Mouse (Mus musculus) MEL (cell line): ENCODE measurements around the gene Rnf24. TPM values are rescaled to one million over a fixed set of nuclear protein-coding genes. Genes with fewer than 3 reads are reported as not detected.
A peak's percentile ranks its signal among the peaks of the same experiment; 100 is the strongest.

ENCODE experiments used
- DNase-seq: peaks from one replicate; pipeline ENCODE4 v3.0.0; 2011; ENCODE audit warnings: low read depth, low spot score
- H3K27ac ChIP-seq: 2 replicates; pipeline ENCODE4 v1.5.1; 2012; ENCODE audit warnings: low read depth, mild to moderate bottlenecking, control low read depth, low read length, moderate library complexity; ENCODE audit not compliant: control insufficient read depth
- H3K27me3 ChIP-seq, 2 experiments: fragments of 150-350 bp in 1 of 2; sonication (generic) in 1 of 2; 2 replicates each; pipeline ENCODE4 v1.6.1; 2012; ENCODE audit warnings: low read length in 2 of 2, mild to moderate bottlenecking in 2 of 2, improper control_type of control experiment in 1 of 2, moderate library complexity in 1 of 2; ENCODE audit not compliant: insufficient read depth in 2 of 2, control insufficient read depth in 1 of 2
- H3K36me3 ChIP-seq, 2 experiments: 2 replicates each; pipeline ENCODE4 v1.6.1; 2012 to 2014; ENCODE audit warnings: low read length in 2 of 2, improper control_type of control experiment in 1 of 2, inconsistent platforms in 1 of 2, mild to moderate bottlenecking in 1 of 2; ENCODE audit not compliant: insufficient read depth in 2 of 2, control insufficient read depth in 1 of 2
- H3K4me1 ChIP-seq, 2 experiments: fragments of 150-350 bp in 1 of 2; sonication (generic) in 1 of 2; 2 replicates each; pipeline ENCODE4 v1.6.1; 2012; ENCODE audit warnings: low read length in 2 of 2, improper control_type of control experiment in 1 of 2, mild to moderate bottlenecking in 1 of 2; ENCODE audit not compliant: insufficient read depth in 2 of 2, control insufficient read depth in 1 of 2
- H3K4me3 ChIP-seq, 2 experiments: fragments of 150-350 bp in 1 of 2; sonication (generic) in 1 of 2; 2 replicates each; pipeline ENCODE4 v1.5.1; 2012; ENCODE audit warnings: low read depth in 2 of 2, low read length in 2 of 2, mild to moderate bottlenecking in 2 of 2, moderate library complexity in 2 of 2, control low read depth in 1 of 2, improper control_type of control experiment in 1 of 2; ENCODE audit not compliant: control insufficient read depth in 1 of 2, insufficient read depth in 1 of 2
- H3K79me2 ChIP-seq: 2 replicates; pipeline ENCODE4 v1.6.1; 2012; ENCODE audit warnings: mild to moderate bottlenecking, low read length, moderate library complexity; ENCODE audit not compliant: control insufficient read depth, poor library complexity, insufficient read depth
- H3K9ac ChIP-seq: 2 replicates; pipeline ENCODE4 v1.6.1; 2012; ENCODE audit warnings: low read depth, mild to moderate bottlenecking, control low read depth, low read length, moderate library complexity; ENCODE audit not compliant: control insufficient read depth, poor library complexity, severe bottlenecking
- H3K9me3 ChIP-seq: fragments of 150-350 bp; sonication (generic); replicated peaks from 2 replicates; pipeline ENCODE4 v1.6.1; 2012; ENCODE audit warnings: mild to moderate bottlenecking, low read length, improper control_type of control experiment, moderate library complexity; ENCODE audit not compliant: insufficient read depth
- CTCF ChIP-seq, 3 experiments: IDR thresholded peaks in 2 of 3; conservative IDR thresholded peaks in 1 of 3; 2 replicates each; pipeline ENCODE4 v1.5.1; 2011 to 2012; ENCODE audit warnings: low read length in 3 of 3, low read depth in 2 of 3, mild to moderate bottlenecking in 2 of 3, improper control_type of control experiment in 1 of 3, inconsistent platforms in 1 of 3, mixed read lengths in 1 of 3, moderate library complexity in 1 of 3; ENCODE audit not compliant: control insufficient read depth in 1 of 3, insufficient read depth in 1 of 3, poor library complexity in 1 of 3, severe bottlenecking in 1 of 3
- ELF1 ChIP-seq: IDR thresholded peaks from 2 replicates; pipeline ENCODE4 v1.6.1; 2014; ENCODE audit warnings: low read depth, mild to moderate bottlenecking, inconsistent platforms, low read length, improper control_type of control experiment, moderate library complexity
- EP300 ChIP-seq, 2 experiments: IDR thresholded peaks; 2 replicates each; pipeline ENCODE4 v1.6.1; 2011; ENCODE audit warnings: improper control_type of control experiment in 2 of 2, low read length in 2 of 2, low read depth in 1 of 2, mild to moderate bottlenecking in 1 of 2
- ETS1 ChIP-seq: IDR thresholded peaks from 2 replicates; pipeline ENCODE4 v1.6.1; 2012; ENCODE audit warnings: low read depth, mild to moderate bottlenecking, inconsistent platforms, low read length, improper control_type of control experiment, moderate library complexity
- GABPA ChIP-seq: IDR thresholded peaks from 2 replicates; pipeline ENCODE4 v1.6.1; 2012; ENCODE audit warnings: low read depth, mild to moderate bottlenecking, inconsistent platforms, low read length, improper control_type of control experiment, moderate library complexity
- HCFC1 ChIP-seq: IDR thresholded peaks from 2 replicates; pipeline ENCODE4 v1.6.1; 2012; ENCODE audit warnings: low read depth, mild to moderate bottlenecking, inconsistent platforms, low read length, improper control_type of control experiment, moderate library complexity
- MXI1 ChIP-seq: IDR thresholded peaks from 2 replicates; pipeline ENCODE4 v1.6.1; 2011; ENCODE audit warnings: mild to moderate bottlenecking, low read depth, low read length, improper control_type of control experiment
- NELFE ChIP-seq: IDR thresholded peaks from 2 replicates; pipeline ENCODE4 v1.6.1; 2011; ENCODE audit warnings: low read depth, low read length, improper control_type of control experiment
- POLR2A ChIP-seq, 2 experiments: IDR thresholded peaks; 2 replicates each; pipeline ENCODE4 v1.6.1; 2011 to 2012; ENCODE audit warnings: low read length in 2 of 2, mild to moderate bottlenecking in 2 of 2, control low read depth in 1 of 2, improper control_type of control experiment in 1 of 2, low read depth in 1 of 2, moderate library complexity in 1 of 2; ENCODE audit not compliant: control insufficient read depth in 1 of 2, insufficient read depth in 1 of 2, poor library complexity in 1 of 2
- RAD21 ChIP-seq: IDR thresholded peaks from 2 replicates; pipeline ENCODE4 v1.6.1; 2011; ENCODE audit warnings: mild to moderate bottlenecking, low read depth, low read length, improper control_type of control experiment
- RCOR1 ChIP-seq: IDR thresholded peaks from 2 replicates; pipeline ENCODE4 v1.6.1; 2012; ENCODE audit warnings: low read depth, mild to moderate bottlenecking, inconsistent platforms, low read length, improper control_type of control experiment
- SIN3A ChIP-seq: IDR thresholded peaks from 2 replicates; pipeline ENCODE4 v1.6.1; 2012; ENCODE audit warnings: low read length, improper control_type of control experiment, inconsistent platforms
- SMC3 ChIP-seq: IDR thresholded peaks from 2 replicates; pipeline ENCODE4 v1.6.1; 2011; ENCODE audit warnings: low read depth, low read length, improper control_type of control experiment
- TAL1 ChIP-seq: IDR thresholded peaks from 2 replicates; pipeline ENCODE4 v1.6.1; 2012; ENCODE audit warnings: mild to moderate bottlenecking, inconsistent platforms, low read length, moderate library complexity, mixed read lengths
- TBP ChIP-seq: IDR thresholded peaks from 2 replicates; pipeline ENCODE4 v1.8.0; 2011; ENCODE audit warnings: low read depth, low read length, improper control_type of control experiment
- TCF12 ChIP-seq: IDR thresholded peaks from 2 replicates; pipeline ENCODE4 v1.6.1; 2014; ENCODE audit warnings: low read depth, mild to moderate bottlenecking, inconsistent platforms, low read length, improper control_type of control experiment, moderate library complexity
- USF2 ChIP-seq, 2 experiments: IDR thresholded peaks; 2 replicates each; pipeline ENCODE4 v1.6.1; 2011 to 2012; ENCODE audit warnings: improper control_type of control experiment in 2 of 2, low read length in 2 of 2, borderline replicate concordance in 1 of 2, inconsistent platforms in 1 of 2, low read depth in 1 of 2, mild to moderate bottlenecking in 1 of 2; ENCODE audit not compliant: insufficient read depth in 1 of 2
- ZKSCAN1 ChIP-seq: IDR thresholded peaks from 2 replicates; pipeline ENCODE4 v1.6.1; 2012; ENCODE audit warnings: low read depth, mild to moderate bottlenecking, inconsistent platforms, low read length, improper control_type of control experiment, moderate library complexity
- polyA plus RNA-seq, 2 experiments: library from polyadenylated mRNA; stranded (reverse) in 1 of 2; unstranded in 1 of 2; fragments of >175 nt in 1 of 2; fragments of >200 nt in 1 of 2; gene quantifications; 2 replicates each; pipeline versions ENCODE4 v1.2.1 to v1.2.4; 2012; ENCODE audit warnings: low replicate concordance in 2 of 2, low read depth in 1 of 2; ENCODE audit not compliant: insufficient read length in 2 of 2, insufficient read depth in 1 of 2, missing spikeins in 1 of 2
- total RNA-seq: library from RNA; depleted of rRNA; stranded (reverse); fragments of 300-350 nt; gene quantifications from 2 replicates; pipeline ENCODE4 v1.2.3, GENCODE M21; 2012

Gene Rnf24
- total and polyA plus RNA-seq, 3 experiments = 0.73 to 2.9 TPM; not detected in 1

DNA sequence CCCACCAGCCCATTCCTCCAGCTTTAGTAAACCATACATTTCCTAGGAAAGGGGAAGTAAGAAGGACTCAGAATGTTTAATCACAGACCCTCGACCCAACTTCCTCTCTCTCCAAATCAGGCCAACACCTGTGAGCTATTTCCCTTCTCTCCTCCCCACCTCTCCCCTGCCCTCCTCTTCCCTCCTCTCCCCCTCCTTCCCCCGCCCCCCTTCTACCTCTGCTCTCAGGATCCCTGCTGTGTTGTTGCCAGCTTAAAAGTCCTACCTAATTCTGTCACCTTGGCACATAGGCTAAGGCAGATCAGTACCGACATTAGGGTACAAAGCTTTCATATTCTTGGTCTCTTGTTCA lies 848 bp upstream of the Rnf24 start:
- DNase-seq = peak; percentile 81
- Histone ChIP-seq H3K4me3 (peak overlapping the region; percentile 68 to 95), H3K36me3 (peaks cover 0 to 2% of the 10 kb centered on the region in 2 experiments; a peak in 1 of 4 replicates), H3K27me3 (no peaks in the 10 kb centered on the region), H3K27ac (peak overlapping the region; percentile 59), H3K9ac (peak overlapping the region; percentile 72), H3K9me3 (no peaks in the 10 kb centered on the region), H3K79me2 (no peaks in the 10 kb centered on the region; the same call in 1 of the 2 replicates), H3K4me1 (peaks cover 3% of the 10 kb centered on the region in 2 experiments; a peak in 3 of 4 replicates)
- no peak for TF ChIP-seq GABPA
- TF ChIP-seq TCF12 = peak; percentile 34; the same call in 1 of the 2 replicates
- peak in 1 of 2 experiments; percentile 49; a peak in 2 of 4 replicates for TF ChIP-seq EP300 (IDR thresholded peaks at IDR 0.05; ENCODE audit: low read depth in 1 of 2, low read length in 2 of 2)
- no peak for TF ChIP-seq TBP
- 0 out of 2 replicates have a peak, but pooled peaks have one; percentile 9 for TF ChIP-seq ETS1
- TF ChIP-seq ELF1 = no peak
- TF ChIP-seq ZKSCAN1 = no peak
- no peak for TF ChIP-seq USF2 (IDR thresholded peaks at IDR 0.05; ENCODE audit: borderline replicate concordance in 1 of 2, insufficient read depth in 1 of 2, low read depth in 1 of 2, low read length in 2 of 2)
- TF ChIP-seq TAL1 = 0 out of 2 replicates have a peak, but pooled peaks have one; percentile 9
- TF ChIP-seq RCOR1 = peak; percentile 58; the same call in 1 of the 2 replicates
- no peak for TF ChIP-seq CTCF (IDR thresholded peaks at IDR 0.05 in 2 of 3, conservative IDR thresholded peaks at IDR 0.05 in 1 of 3; ENCODE audit: control insufficient read depth in 1 of 3, insufficient read depth in 1 of 3, low read depth in 2 of 3, low read length in 3 of 3, poor library complexity in 1 of 3, severe bottlenecking in 1 of 3)

DNA sequence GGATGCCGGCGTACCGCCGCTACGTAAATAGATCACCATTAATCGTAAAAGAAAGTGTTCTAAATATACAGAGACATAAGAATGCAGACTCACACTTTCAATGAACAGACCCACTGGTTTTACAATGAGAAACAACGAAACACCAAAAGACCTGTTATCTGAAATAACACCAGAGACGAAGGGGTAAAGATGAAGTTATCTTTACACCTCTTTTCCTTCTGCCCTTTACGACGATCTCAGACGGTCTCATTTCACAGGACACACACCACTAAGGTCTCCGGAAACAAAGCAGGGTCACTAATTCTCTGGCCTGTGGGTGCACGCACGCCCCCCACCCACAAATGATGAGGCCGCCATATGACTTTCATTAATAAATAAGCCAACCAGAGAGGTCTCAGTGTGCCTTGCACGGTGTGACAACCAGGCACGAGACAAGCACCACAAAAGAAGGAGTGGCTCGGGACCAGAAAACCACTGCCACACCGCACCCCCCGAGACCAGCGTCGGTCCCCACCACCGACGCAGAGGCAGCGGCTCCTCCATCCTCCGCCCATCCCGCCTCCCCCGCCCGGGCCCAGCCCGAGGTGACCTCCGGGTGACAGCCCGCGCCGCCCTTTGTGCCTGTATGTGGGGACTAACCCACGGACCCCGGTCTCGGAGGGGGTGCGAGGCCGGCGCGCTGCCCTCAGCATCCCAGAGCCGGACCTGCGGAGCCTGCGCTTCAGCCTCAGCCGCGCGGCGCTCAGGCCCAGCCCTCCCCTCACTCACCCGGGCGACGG lies 535 bp downstream of the Rnf24 start:
- Histone ChIP-seq H3K79me2 (no peaks in the 10 kb centered on the region; the same call in 1 of the 2 replicates), H3K9ac (peak overlapping the region; percentile 86), H3K36me3 (peaks cover 0 to 2% of the 10 kb centered on the region in 2 experiments; a peak in 1 of 4 replicates), H3K27ac (no peak overlapping the region), H3K4me1 (peaks cover 3% of the 10 kb centered on the region in 2 experiments; a peak in 3 of 4 replicates), H3K27me3 (no peaks in the 10 kb centered on the region), H3K4me3 (peak overlapping the region; percentile 83 to 95), H3K9me3 (no peaks in the 10 kb centered on the region)
- TF ChIP-seq RAD21 = no peak
- TF ChIP-seq NELFE = no peak
- TF ChIP-seq SMC3 = no peak
- no peak for TF ChIP-seq SIN3A
- peak; percentile 59 for TF ChIP-seq MXI1
- TF ChIP-seq POLR2A (IDR thresholded peaks at IDR 0.05; ENCODE audit: control insufficient read depth in 1 of 2, insufficient read depth in 1 of 2, low read depth in 1 of 2, low read length in 2 of 2, poor library complexity in 1 of 2) = peak in 1 of 2 experiments; percentile 50; a peak in 1 of 4 replicates
- TF ChIP-seq HCFC1 = no peak
- TF ChIP-seq USF2 (IDR thresholded peaks at IDR 0.05; ENCODE audit: borderline replicate concordance in 1 of 2, insufficient read depth in 1 of 2, low read depth in 1 of 2, low read length in 2 of 2) = no peak
- peak; percentile 26 for DNase-seq
